Mouse (Mus musculus) MEL (cell line): ENCODE data around the gene Sh3rf3.

Experiments used
- CHD2 ChIP-seq: IDR thresholded peaks from 2 replicates; pipeline ENCODE4 v1.6.1; 2011; ENCODE audit warnings: low read length, improper control_type of control experiment
- CTCF ChIP-seq, 3 experiments: IDR thresholded peaks in 2 of 3; conservative IDR thresholded peaks in 1 of 3; 2 replicates each; pipeline ENCODE4 v1.5.1; 2011 to 2012; ENCODE audit warnings: low read length in 3 of 3, low read depth in 2 of 3, mild to moderate bottlenecking in 2 of 3, improper control_type of control experiment in 1 of 3, inconsistent platforms in 1 of 3, mixed read lengths in 1 of 3, moderate library complexity in 1 of 3; ENCODE audit not compliant: control insufficient read depth in 1 of 3, insufficient read depth in 1 of 3, poor library complexity in 1 of 3, severe bottlenecking in 1 of 3
- GATA1 ChIP-seq: IDR thresholded peaks from 2 replicates; pipeline ENCODE4 v1.6.1; 2011; ENCODE audit warnings: low read depth, low read length, improper control_type of control experiment
- HCFC1 ChIP-seq: IDR thresholded peaks from 2 replicates; pipeline ENCODE4 v1.6.1; 2012; ENCODE audit warnings: low read depth, mild to moderate bottlenecking, inconsistent platforms, low read length, improper control_type of control experiment, moderate library complexity
- MAFK ChIP-seq: IDR thresholded peaks from 2 replicates; pipeline ENCODE4 v1.6.1; 2011; ENCODE audit warnings: low read depth, mild to moderate bottlenecking, low read length, improper control_type of control experiment, borderline replicate concordance
- MXI1 ChIP-seq: IDR thresholded peaks from 2 replicates; pipeline ENCODE4 v1.6.1; 2011; ENCODE audit warnings: mild to moderate bottlenecking, low read depth, low read length, improper control_type of control experiment
- MYC ChIP-seq: IDR thresholded peaks from 2 replicates; pipeline ENCODE4 v1.6.1; 2011; ENCODE audit warnings: low read depth, mild to moderate bottlenecking, low read length, improper control_type of control experiment, moderate library complexity
- POLR2A ChIP-seq, 2 experiments: IDR thresholded peaks; 2 replicates each; pipeline ENCODE4 v1.6.1; 2011 to 2012; ENCODE audit warnings: low read length in 2 of 2, mild to moderate bottlenecking in 2 of 2, control low read depth in 1 of 2, improper control_type of control experiment in 1 of 2, low read depth in 1 of 2, moderate library complexity in 1 of 2; ENCODE audit not compliant: control insufficient read depth in 1 of 2, insufficient read depth in 1 of 2, poor library complexity in 1 of 2
- RCOR1 ChIP-seq: IDR thresholded peaks from 2 replicates; pipeline ENCODE4 v1.6.1; 2012; ENCODE audit warnings: low read depth, mild to moderate bottlenecking, inconsistent platforms, low read length, improper control_type of control experiment
- TCF12 ChIP-seq: IDR thresholded peaks from 2 replicates; pipeline ENCODE4 v1.6.1; 2014; ENCODE audit warnings: low read depth, mild to moderate bottlenecking, inconsistent platforms, low read length, improper control_type of control experiment, moderate library complexity
- ZC3H11A ChIP-seq: IDR thresholded peaks from 2 replicates; pipeline ENCODE4 v1.6.1; 2012; ENCODE audit warnings: low read depth, mild to moderate bottlenecking, inconsistent platforms, low read length, improper control_type of control experiment
- ZKSCAN1 ChIP-seq: IDR thresholded peaks from 2 replicates; pipeline ENCODE4 v1.6.1; 2012; ENCODE audit warnings: low read depth, mild to moderate bottlenecking, inconsistent platforms, low read length, improper control_type of control experiment, moderate library complexity

- TF ChIP-seq ZKSCAN1: no peak
- TF ChIP-seq GATA1: no peak
- TF ChIP-seq POLR2A (IDR thresholded peaks at IDR 0.05; ENCODE audit: control insufficient read depth in 1 of 2, insufficient read depth in 1 of 2, low read depth in 1 of 2, low read length in 2 of 2, poor library complexity in 1 of 2): no peak
- no peak for TF ChIP-seq TCF12
- TF ChIP-seq ZC3H11A: no peak
- no peak for TF ChIP-seq RCOR1
- no peak for TF ChIP-seq CTCF (IDR thresholded peaks at IDR 0.05 in 2 of 3, conservative IDR thresholded peaks at IDR 0.05 in 1 of 3; ENCODE audit: control insufficient read depth in 1 of 3, insufficient read depth in 1 of 3, low read depth in 2 of 3, low read length in 3 of 3, poor library complexity in 1 of 3, severe bottlenecking in 1 of 3)
- TF ChIP-seq MXI1: no peak
- no peak for TF ChIP-seq MYC
- no peak for TF ChIP-seq HCFC1
- no peak for TF ChIP-seq MAFK
- no peak for TF ChIP-seq CHD2
Observed at GRCm38 (mm10) chr10:58995132-58995531, 182.0 kb downstream of the Sh3rf3 start.
